Mouse (Mus musculus) c-Kit-positive CD71-positive TER-119-negative erythroid progenitor cells, embryonic 14.5 days (primary cell): ENCODE results near the gene Ptrh2.

Source experiments
- DNase-seq: peaks from one replicate; pipeline ENCODE4 v3.0.0-alpha.2; 2013; ENCODE audit warnings: low read depth

The Ptrh2 gene

DNA sequence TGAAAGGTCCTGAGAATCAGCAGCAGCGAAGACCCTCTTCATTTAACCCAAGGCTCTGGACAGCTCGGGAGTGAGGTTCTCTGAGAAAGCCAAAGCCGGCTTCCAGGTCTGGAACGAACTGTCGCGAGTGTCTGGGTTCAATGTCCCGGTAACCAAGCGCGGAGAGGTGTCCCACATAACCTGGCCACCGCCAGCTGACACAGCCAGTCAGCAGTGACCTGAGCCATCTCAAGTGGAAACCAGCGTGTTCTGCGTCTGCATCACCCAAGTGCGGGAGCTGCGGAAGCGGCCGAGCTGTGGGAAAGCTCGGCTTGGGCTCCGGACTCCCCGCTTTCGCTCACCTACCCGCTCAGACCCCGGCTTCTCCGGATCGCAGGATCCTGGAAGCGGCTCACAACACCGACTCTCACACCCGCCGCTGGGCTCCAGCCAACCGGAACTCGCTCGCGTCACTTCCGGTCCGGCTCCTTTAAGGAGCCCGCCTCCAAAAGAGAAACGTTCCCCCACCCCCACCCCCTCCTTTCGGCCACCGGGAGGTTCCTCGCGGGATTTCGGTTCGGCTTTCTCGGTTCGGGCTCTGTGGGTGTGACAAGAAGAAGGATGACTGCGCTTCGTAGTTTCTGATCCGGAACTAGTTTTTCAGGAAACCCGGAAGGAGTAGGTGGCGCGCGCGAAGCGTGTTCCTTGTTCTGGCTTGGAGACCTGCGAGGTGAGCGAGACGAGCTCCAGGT, at the start of gene Ptrh2, which contains the start of gene Vmp1:
Gene Ptrh2 (plus strand): TSS at position 591 of the 731 bp plus-strand sequence.
Gene Vmp1 (minus strand): TSS at position 442 of the 731 bp plus-strand sequence.
- DNase-seq: peak; percentile 97

DNA sequence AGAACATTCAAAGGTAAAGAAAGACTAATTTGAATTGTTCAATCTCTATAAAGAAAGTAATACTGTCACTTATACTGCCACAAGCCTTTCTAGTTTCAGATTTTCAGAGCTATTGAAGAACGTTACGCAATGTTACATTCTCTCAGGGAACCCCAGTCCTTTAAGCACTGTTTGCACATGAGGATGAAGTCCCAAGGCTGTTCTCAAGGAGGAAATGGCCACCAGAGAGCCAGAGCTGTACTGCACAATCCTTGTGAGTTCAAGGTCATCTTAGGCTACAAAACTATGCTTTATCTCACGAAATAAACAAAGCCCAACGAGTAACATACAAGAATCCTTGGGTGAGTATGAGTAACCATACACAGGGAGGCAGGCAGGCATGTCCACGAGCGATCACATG, 49.4 kb upstream of the Ptrh2 start:
- no peak for DNase-seq

GRCm38 (mm10) chr11:86637697-86638096, 46.1 kb upstream of the Ptrh2 start:
- DNase-seq: no peak

DNA sequence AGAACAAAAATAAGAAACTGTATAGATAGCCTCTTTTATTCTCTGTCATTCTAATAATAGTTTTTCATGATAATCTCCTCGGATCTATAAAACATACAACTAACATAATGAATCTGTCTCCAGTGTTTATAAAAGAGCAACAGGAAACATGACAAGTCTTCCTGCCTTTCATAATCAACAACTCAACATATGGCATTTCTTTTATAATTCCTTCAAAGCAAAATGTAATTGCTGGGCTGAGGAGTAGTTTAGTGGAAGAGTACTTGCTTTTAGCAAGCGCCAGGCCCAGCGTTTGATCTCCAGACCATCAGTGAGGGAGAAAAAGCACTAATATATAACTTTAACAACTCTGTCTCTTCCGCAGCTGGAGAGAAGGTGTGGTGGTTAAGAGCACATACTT, 42.1 kb upstream of the Ptrh2 start:
- DNase-seq: no peak

GRCm38 (mm10) chr11:86644553-86644952, 39.2 kb upstream of the Ptrh2 start:
- DNase-seq: no peak

DNA sequence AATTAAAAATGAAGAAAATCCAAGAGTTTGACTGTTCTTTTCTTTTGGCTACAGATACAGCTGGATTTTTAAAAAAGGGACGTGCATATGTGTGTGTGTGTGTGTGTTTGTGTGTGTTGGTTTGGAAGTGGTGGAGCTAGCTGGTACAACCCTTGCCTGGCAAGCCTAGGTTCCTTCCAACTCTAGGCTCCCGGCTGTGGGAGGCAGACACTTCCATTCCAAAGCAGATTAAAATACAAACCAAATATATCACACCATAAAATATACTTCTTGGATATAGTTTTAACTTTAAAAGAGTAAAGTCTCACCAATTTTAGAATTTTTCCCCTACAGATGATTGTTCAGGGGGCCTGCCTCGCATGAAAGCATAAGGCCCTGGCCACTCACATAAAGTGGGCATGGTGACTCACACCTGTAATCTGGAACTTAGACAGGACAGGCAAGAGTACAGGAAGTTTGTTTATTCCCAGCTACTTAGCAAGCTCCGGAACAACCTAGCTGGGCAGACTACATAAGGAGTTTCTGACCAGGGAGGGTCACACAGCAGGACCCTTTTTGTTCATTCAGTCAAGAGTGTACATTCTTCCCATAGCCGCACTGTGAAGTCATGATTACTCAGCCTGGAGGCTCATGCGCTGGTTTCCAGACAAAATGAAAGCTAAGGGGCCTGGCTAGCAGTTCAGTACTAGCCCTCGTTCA, 37.5 kb upstream of the Ptrh2 start:
- no peak for DNase-seq

DNA sequence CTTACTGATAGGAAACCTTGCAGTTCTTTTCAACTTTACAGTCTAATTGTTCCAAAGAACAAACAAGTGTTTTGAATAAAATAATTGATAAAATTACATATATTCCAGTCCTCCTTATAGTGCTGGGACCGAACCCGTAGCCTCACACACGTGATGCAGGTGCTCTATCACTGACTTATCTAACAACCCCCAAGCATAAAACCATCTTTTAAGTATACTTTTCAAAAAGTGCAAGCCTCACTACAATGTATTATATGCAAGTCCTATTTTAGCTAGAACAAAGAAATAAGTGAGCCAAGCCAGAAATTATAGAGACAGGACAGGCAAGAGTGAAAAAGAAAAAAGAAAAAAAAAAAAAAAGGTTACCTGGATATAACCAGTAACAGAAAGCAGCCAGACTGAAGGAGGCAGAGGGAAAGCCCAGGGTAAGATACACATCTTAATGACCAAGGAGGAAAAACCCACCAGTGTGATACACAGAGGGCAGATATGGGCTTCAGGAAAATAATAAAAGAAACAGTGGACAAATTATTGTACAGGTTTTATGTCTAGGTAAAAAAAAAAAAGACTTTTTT, 36.8 kb upstream of the Ptrh2 start:
- DNase-seq: no peak

- no peak for DNase-seq
Observed at GRCm38 (mm10) chr11:86647706-86648447, 35.9 kb upstream of the Ptrh2 start.

DNA sequence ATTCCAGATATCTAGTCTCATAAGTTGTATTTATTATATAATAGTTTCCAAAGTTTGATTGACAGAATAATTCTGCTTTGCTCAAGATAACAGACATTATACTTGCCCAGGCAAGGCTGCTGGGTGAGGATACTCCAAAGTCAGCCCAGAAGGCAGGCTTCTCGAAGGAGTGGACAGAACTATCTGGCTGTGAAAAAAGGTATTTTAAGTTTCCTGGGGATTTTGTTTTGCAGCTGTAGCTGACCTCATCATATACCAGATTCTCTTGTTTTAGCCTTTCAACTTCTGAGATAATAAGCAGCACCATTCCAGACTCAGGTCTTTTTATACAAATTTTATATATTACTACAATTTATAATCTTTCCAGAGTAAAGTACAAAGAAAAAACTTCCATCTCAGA, 34.2 kb upstream of the Ptrh2 start:
- DNase-seq: no peak

GRCm38 (mm10) chr11:86650676-86651075, 33.1 kb upstream of the Ptrh2 start:
- no peak for DNase-seq

DNA sequence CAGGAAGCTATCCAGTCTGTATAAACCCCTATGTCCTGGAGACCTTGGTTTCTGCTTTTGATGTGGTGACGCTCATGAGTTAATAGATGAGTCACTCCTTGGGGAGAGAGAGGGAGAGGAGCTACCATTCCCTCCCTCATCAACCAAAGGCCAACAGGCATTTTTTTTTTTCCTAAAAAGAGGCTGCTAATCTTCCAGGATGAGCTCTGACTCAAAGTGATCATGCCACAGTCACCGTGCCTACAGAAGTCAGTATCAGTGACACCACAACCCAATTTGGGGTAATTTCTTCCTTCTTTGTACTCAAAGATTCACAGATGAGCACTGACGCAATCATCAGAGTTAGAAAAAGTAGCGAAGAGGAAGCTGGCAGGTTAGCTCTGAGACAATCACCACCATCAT, 31.2 kb upstream of the Ptrh2 start:
- no peak for DNase-seq

DNA sequence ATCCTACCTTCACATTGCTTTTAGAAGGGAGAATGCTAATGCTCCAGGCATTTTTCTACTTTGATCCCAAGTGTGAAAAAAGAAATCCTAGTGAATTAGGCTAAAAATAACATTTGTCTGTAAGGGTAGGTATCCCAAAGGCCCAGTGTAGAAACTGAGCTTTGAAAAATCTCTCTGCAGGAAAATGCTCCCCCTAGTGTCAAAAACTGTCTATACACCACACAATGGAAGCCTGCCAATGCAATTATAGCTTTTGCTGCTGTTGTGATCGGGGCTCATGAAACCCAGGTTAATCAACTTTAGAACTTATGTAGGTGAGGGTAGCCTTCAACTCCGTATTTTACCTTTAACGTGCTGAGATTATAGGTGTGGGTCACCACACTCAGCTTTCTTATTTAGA, 30.3 kb upstream of the Ptrh2 start:
- no peak for DNase-seq

DNA sequence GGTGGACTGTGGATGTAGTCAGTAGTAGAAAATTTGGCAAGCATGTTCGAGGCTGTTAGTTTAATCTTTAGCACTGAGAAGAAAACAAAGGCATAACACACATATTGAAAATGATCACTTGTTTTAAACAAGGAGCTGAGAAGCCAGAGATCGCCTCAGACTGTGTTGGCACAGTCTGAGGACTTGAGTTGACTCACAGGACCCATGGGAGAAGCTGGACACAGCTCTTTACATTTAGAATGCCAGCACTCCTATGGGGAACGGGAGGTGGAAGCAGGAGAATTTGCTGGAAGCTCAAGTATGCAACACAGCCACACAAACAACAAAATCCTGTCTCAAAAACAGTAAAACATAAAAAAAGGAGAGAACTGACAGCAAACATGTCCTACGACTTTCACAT, 29.7 kb upstream of the Ptrh2 start:
- DNase-seq: no peak

DNA sequence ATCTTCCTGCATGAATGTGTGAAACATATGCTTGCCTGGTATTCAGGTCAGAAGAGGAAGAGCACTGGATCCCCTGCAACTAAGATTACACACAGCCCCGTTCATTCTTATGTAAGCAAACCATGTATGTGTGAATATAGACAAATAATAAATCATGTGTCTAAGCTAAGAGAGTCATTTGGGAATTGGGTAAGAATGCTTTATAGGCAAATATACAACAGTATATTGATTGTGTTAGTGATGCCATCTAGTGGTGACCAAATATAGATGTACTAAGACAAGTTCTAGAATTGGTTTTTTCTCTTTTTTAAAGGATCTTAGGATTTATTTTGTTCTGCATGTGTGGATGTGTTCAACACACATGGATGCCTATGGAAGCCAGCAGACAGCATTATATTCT, 28.1 kb upstream of the Ptrh2 start:
- no peak for DNase-seq

DNA sequence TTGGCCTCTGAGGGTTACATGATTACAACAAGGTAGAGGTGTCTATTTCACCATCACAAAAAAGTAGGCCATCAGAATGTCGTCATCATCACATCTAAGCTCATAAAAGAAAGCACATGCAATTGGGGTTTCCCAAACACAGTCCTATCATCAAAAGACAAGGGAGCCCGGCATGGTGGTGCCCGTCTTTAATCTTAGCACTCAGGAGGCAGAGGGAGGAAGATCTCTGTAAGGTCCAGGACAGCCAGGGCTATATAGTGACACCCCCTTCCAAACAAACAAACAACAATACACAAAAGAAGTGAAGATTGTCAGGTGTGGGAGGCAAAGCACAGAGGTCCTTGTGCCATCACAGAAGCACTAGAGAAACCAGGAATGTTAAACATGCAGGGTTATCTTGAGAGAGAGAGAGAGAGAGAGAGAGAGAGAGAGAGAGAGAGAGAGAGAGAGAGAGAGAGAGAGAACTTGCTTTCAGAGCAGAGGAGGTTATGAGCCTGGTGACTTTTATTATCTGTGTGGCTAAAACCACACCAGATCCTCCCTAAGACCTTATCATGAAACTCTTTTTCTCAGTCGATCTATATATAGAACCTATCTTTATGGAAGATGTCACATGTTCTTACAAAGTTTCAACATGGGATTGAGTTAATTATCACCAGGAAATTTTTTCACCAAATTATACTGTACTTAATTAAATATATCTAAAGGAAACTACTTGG, 26.8 kb upstream of the Ptrh2 start:
- DNase-seq: no peak

GRCm38 (mm10) chr11:86657863-86658262, 25.9 kb upstream of the Ptrh2 start:
- no peak for DNase-seq

- peak; percentile 75 for DNase-seq
Observed at GRCm38 (mm10) chr11:86662986-86663895, 20.5 kb upstream of the Ptrh2 start.

GRCm38 (mm10) chr11:86663977-86664376, 19.8 kb upstream of the Ptrh2 start:
- no peak for DNase-seq

- DNase-seq: no peak
Observed at GRCm38 (mm10) chr11:86664406-86664805, 19.4 kb upstream of the Ptrh2 start.

DNA sequence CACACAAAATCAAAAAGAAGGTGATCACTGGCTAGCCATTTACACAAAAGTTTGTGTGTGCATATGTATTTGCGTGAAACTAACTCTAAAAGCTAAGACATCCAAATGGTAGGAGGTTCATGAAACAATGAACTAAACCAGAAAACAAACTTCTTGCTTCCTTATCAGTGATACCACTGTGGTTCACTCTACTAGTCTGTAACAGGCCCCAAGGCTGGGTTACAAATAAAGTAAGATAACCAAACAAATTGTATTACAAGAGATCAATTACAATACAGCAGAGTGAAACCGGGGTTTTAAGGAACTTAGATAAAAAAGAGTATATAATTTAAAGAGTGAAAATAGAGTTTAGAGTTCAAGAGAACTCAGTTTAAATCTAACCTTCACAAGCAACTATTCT, 16.2 kb upstream of the Ptrh2 start:
- no peak for DNase-seq

DNA sequence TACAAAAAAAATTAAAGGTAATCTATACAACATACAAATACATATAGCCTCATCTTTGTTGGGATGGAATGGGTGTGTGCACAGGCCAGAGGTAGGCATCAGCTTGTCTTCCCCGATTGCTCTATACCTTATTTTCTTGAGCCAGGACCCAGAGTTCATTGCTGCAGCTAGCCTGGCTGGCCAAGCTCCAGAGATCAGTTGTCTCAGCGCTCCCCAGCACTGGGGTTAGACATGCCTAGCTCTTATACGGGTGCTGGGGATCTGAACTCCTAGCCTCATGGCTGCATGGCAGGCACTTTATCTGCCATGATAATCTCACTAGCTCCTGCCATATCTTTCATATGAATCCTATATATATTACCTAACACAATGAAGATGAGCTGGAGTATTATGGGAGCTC, 15.6 kb upstream of the Ptrh2 start:
- DNase-seq: no peak
